17 mouse cellular contexts compared by ENCODE assay signal in genomic region chr6:5739711-5740110, GRCm38 (mm10). TPM values are rescaled to one million over a fixed set of nuclear protein-coding genes. Genes with fewer than 3 reads are reported as not detected.
DNase-seq lines count a peak whose midpoint lies in the region; ATAC-seq lines count a peak whose summit lies in the region.
"Had no signal": no experiment of that assay in that cellular context is flagged by ENCODE, and none has a peak within 500 bp of the region (broad histone marks: within the 10 kb centered on the region; RNA-seq: fewer than 3 reads in every experiment).

No protein-coding gene starts in this region.

- 76% methylated on average over 7 of the region's 7 CpGs for WGBS in forebrain, embryonic 13.5 days
- 78% methylated on average over 7 of the region's 7 CpGs for WGBS in forebrain, embryonic 12.5 days
- 60% methylated on average over 7 of the region's 7 CpGs for WGBS in hindbrain, embryonic 16.5 days

- H3K36me3 ChIP-seq in forebrain, embryonic 13.5 days (ENCODE audit: poor library complexity, severe bottlenecking) = no peaks in the 10 kb centered on the region
- no peaks in the 10 kb centered on the region for H3K36me3 ChIP-seq in forebrain, embryonic 12.5 days (replicated peaks)
- no peaks in the 10 kb centered on the region for H3K36me3 ChIP-seq in hindbrain, embryonic 16.5 days (ENCODE audit: control insufficient read depth, insufficient read depth, low read length)
- H3K36me3 ChIP-seq: limb, embryonic 13.5 days; midbrain, embryonic 15.5 days; stomach, embryonic 15.5 days had no signal

- H3K27ac ChIP-seq in forebrain, embryonic 13.5 days = no peak overlapping the region
- H3K27ac ChIP-seq in forebrain, embryonic 12.5 days = no peak overlapping the region
- H3K27ac ChIP-seq in hindbrain, embryonic 16.5 days (ENCODE audit: low read depth, low read length) = no peak overlapping the region
- H3K27ac ChIP-seq: heart, adult 2 months; limb, embryonic 13.5 days; liver, embryonic 14.5 days; midbrain, embryonic 15.5 days; stomach, embryonic 15.5 days had no signal

- no peak overlapping the region for H3K9ac ChIP-seq in forebrain, embryonic 13.5 days
- no peak overlapping the region for H3K9ac ChIP-seq in forebrain, embryonic 12.5 days
- no peak overlapping the region for H3K9ac ChIP-seq in hindbrain, embryonic 16.5 days (ENCODE audit: low read depth, low read length)
- H3K9ac ChIP-seq: limb, embryonic 13.5 days; liver, embryonic 14.5 days; midbrain, embryonic 15.5 days; stomach, embryonic 15.5 days had no signal

- peak; percentile 31 for DNase-seq in layer of hippocampus, adult 9-11 months
- DNase-seq in layer of hippocampus, adult 9-10 months (ENCODE audit: low spot score) = no peak
- DNase-seq in retina, postnatal 1 day = peak; percentile 6
- no peak for DNase-seq in retina, embryonic 14.5 days (ENCODE audit: low spot score)
- DNase-seq in lung, postnatal 36 days = no peak
- DNase-seq: adrenal gland, adult 2 months; heart, adult 2 months; kidney, adult 8-10 months; kidney, postnatal 25 days; thymus, adult 2 months had no signal

- ATAC-seq in forebrain, embryonic 13.5 days = peak; percentile 91
- ATAC-seq in forebrain, embryonic 12.5 days (ENCODE audit: low FRiP score) = no peak
- ATAC-seq in hindbrain, embryonic 16.5 days = peak; percentile 88
- ATAC-seq: midbrain, embryonic 15.5 days had no signal

- no peaks in the 10 kb centered on the region for H3K4me1 ChIP-seq in forebrain, embryonic 13.5 days
- H3K4me1 ChIP-seq in forebrain, embryonic 12.5 days = no peaks in the 10 kb centered on the region
- H3K4me1 ChIP-seq in hindbrain, embryonic 16.5 days (ENCODE audit: control insufficient read depth, insufficient read depth, low read depth, low read length) = no peaks in the 10 kb centered on the region
- H3K4me1 ChIP-seq: limb, embryonic 13.5 days; midbrain, embryonic 15.5 days; stomach, embryonic 15.5 days had no signal

- H3K9me3 ChIP-seq in forebrain, embryonic 13.5 days (replicated peaks) = no peaks in the 10 kb centered on the region
- H3K9me3 ChIP-seq in forebrain, embryonic 12.5 days = no peaks in the 10 kb centered on the region
- no peaks in the 10 kb centered on the region for H3K9me3 ChIP-seq in hindbrain, embryonic 16.5 days (ENCODE audit: control insufficient read depth, low read length)
- H3K9me3 ChIP-seq: limb, embryonic 13.5 days; midbrain, embryonic 15.5 days; stomach, embryonic 15.5 days had no signal

- H3K4me2 ChIP-seq in forebrain, embryonic 13.5 days = no peak overlapping the region
- no peak overlapping the region for H3K4me2 ChIP-seq in forebrain, embryonic 12.5 days
- no peak overlapping the region for H3K4me2 ChIP-seq in hindbrain, embryonic 16.5 days (ENCODE audit: low read length)
- H3K4me2 ChIP-seq: limb, embryonic 13.5 days; midbrain, embryonic 15.5 days; stomach, embryonic 15.5 days had no signal

- no peak overlapping the region for H3K4me3 ChIP-seq in forebrain, embryonic 13.5 days
- H3K4me3 ChIP-seq in forebrain, embryonic 12.5 days (replicated peaks) = no peak overlapping the region
- no peak overlapping the region for H3K4me3 ChIP-seq in hindbrain, embryonic 16.5 days (ENCODE audit: low read length)
- H3K4me3 ChIP-seq: heart, adult 2 months; limb, embryonic 13.5 days; midbrain, embryonic 15.5 days; stomach, embryonic 15.5 days had no signal

- H3K27me3 ChIP-seq in forebrain, embryonic 13.5 days = no peaks in the 10 kb centered on the region
- no peaks in the 10 kb centered on the region for H3K27me3 ChIP-seq in forebrain, embryonic 12.5 days
- no peaks in the 10 kb centered on the region for H3K27me3 ChIP-seq in hindbrain, embryonic 16.5 days (replicated peaks; ENCODE audit: control insufficient read depth, insufficient read depth, low read length)
- H3K27me3 ChIP-seq: limb, embryonic 13.5 days; midbrain, embryonic 15.5 days; stomach, embryonic 15.5 days had no signal

RNA-seq across cellular contexts. Expression of gene Dync1i1, which starts 14.3 kb away (rescaled TPM):
- polyA plus RNA-seq in forebrain, embryonic 13.5 days (2015; fragmentation: Nextera tagmentation; extraction: Ambion mirVana) = 17.1 and 18.5 TPM in 2 replicates
- polyA plus RNA-seq in forebrain, embryonic 12.5 days (2016; fragmentation: Nextera tagmentation; extraction: Ambion mirVana) = 5.0 and 5.4 TPM in 2 replicates
- polyA plus RNA-seq in hindbrain, embryonic 16.5 days (2015; fragmentation: Nextera tagmentation; extraction: Ambion mirVana) = 44.9 and 49.9 TPM in 2 replicates
- polyA plus RNA-seq: liver, embryonic 14.5 days had no signal

Comparison
In these comparisons a context has a peak if more than half of its experiments do, and no peak if none do; other contexts are left out.
1. DNase-seq: peak in layer of hippocampus, adult 9-11 months (single experiment) and retina, postnatal 1 day (single experiment); none in layer of hippocampus, adult 9-10 months (single experiment), retina, embryonic 14.5 days (single experiment) and lung, postnatal 36 days (single experiment).